ENCODE assay signal across 9 mouse cellular contexts in genomic region chr13:96697805-96698586, GRCm38 (mm10). TPM values are rescaled to one million over a fixed set of nuclear protein-coding genes. Genes with fewer than 3 reads are reported as not detected.
A peak's percentile ranks its signal among the peaks of the same experiment; 100 is the strongest.
DNase-seq lines count a peak whose midpoint lies in the region; ATAC-seq and TF ChIP-seq lines count a peak whose summit lies in the region.
"Had no signal": no experiment of that assay in that cellular context is flagged by ENCODE, and none has a peak within 500 bp of the region (broad histone marks: within the 10 kb centered on the region; RNA-seq: fewer than 3 reads in every experiment).

No protein-coding gene starts in this region.

- TF ChIP-seq POLR2A in thymus, adult 2 months (IDR thresholded peaks at IDR 0.05; ENCODE audit: control insufficient read depth, extremely low read depth, insufficient read depth, low read length, poor library complexity), result no peak

- no peak overlapping the region for H3K9ac ChIP-seq in kidney, embryonic 15.5 days
- H3K9ac ChIP-seq in kidney, embryonic 14.5 days (ENCODE audit: low read depth, low read length), result no peak overlapping the region
- H3K9ac ChIP-seq in lung, embryonic 14.5 days, result no peak overlapping the region
- H3K9ac ChIP-seq: limb, embryonic 13.5 days had no signal

- no peak for TF ChIP-seq CTCF in lung, embryonic 14.5 days (IDR thresholded peaks at IDR 0.05; ENCODE audit: low read depth)
- TF ChIP-seq CTCF in thymus, adult 2 months (IDR thresholded peaks at IDR 0.05; ENCODE audit: borderline replicate concordance, control insufficient read depth, extremely low read depth, insufficient read depth, low read length, poor library complexity), result no peak

- H3K4me3 ChIP-seq in kidney, embryonic 15.5 days (replicated peaks), result no peak overlapping the region
- H3K4me3 ChIP-seq in kidney, embryonic 14.5 days (ENCODE audit: low read length), result no peak overlapping the region
- 0 out of 2 replicates have a peak overlapping the region, but pooled peaks have one; percentile 2 for H3K4me3 ChIP-seq in heart, embryonic 10.5 days
- H3K4me3 ChIP-seq in lung, embryonic 14.5 days (ENCODE audit: low read depth, low read length), result no peak overlapping the region
- H3K4me3 ChIP-seq in thymus, adult 2 months (ENCODE audit: control insufficient read depth, insufficient read depth, low read length), result no peak overlapping the region
- H3K4me3 ChIP-seq: limb, embryonic 13.5 days had no signal

- no peaks in the 10 kb centered on the region for H3K36me3 ChIP-seq in kidney, embryonic 15.5 days
- no peaks in the 10 kb centered on the region for H3K36me3 ChIP-seq in kidney, embryonic 14.5 days (ENCODE audit: control insufficient read depth, insufficient read depth, low read length)
- no peaks in the 10 kb centered on the region for H3K36me3 ChIP-seq in heart, embryonic 10.5 days
- no peaks in the 10 kb centered on the region for H3K36me3 ChIP-seq in lung, embryonic 14.5 days (ENCODE audit: insufficient read depth)
- no peaks in the 10 kb centered on the region for H3K36me3 ChIP-seq in thymus, adult 2 months (ENCODE audit: control insufficient read depth, insufficient read depth, low read length)
- H3K36me3 ChIP-seq: limb, embryonic 13.5 days had no signal

- WGBS in kidney, embryonic 15.5 days, result 74% methylated on average over 8 of the region's 8 CpGs
- 69% methylated on average over 8 of the region's 8 CpGs for WGBS in kidney, embryonic 14.5 days
- 56% methylated on average over 8 of the region's 8 CpGs for WGBS in heart, embryonic 10.5 days
- 57% methylated on average over 8 of the region's 8 CpGs for WGBS in lung, embryonic 14.5 days
- WGBS in thymus, adult 2 months, result 14% methylated on average over 8 of the region's 8 CpGs

- H3K27ac ChIP-seq in kidney, embryonic 15.5 days, result no peak overlapping the region
- no peak overlapping the region for H3K27ac ChIP-seq in kidney, embryonic 14.5 days (ENCODE audit: low read depth, low read length)
- no peak overlapping the region; the same call in 1 of the 2 replicates for H3K27ac ChIP-seq in heart, embryonic 10.5 days
- no peak overlapping the region for H3K27ac ChIP-seq in lung, embryonic 14.5 days (ENCODE audit: low read depth)
- H3K27ac ChIP-seq in thymus, adult 2 months (ENCODE audit: control insufficient read depth, insufficient read depth, low read length), result no peak overlapping the region
- H3K27ac ChIP-seq: limb, embryonic 13.5 days had no signal

- DNase-seq in heart, embryonic 10.5 days (ENCODE audit: low spot score), result peak; percentile 90
- DNase-seq in lung, embryonic 14.5 days, result peak; percentile 66
- DNase-seq in thymus, adult 2 months, result peak; percentile 20
- no peak for DNase-seq in frontal cortex, postnatal 14 days (ENCODE audit: low spot score in 2 of 2)
- DNase-seq in right cerebral cortex, postnatal 25 days, result no peak
- DNase-seq in retina, embryonic 14.5 days (ENCODE audit: low spot score), result no peak

- no peaks in the 10 kb centered on the region for H3K4me1 ChIP-seq in kidney, embryonic 15.5 days
- H3K4me1 ChIP-seq in kidney, embryonic 14.5 days (ENCODE audit: control insufficient read depth, insufficient read depth, low read length), result no peaks in the 10 kb centered on the region
- no peaks in the 10 kb centered on the region; the same call in 1 of the 2 replicates for H3K4me1 ChIP-seq in heart, embryonic 10.5 days
- no peaks in the 10 kb centered on the region for H3K4me1 ChIP-seq in lung, embryonic 14.5 days (ENCODE audit: insufficient read depth)
- peaks cover 4% of the 10 kb centered on the region for H3K4me1 ChIP-seq in thymus, adult 2 months (replicated peaks; ENCODE audit: control insufficient read depth, insufficient read depth, low read length)
- H3K4me1 ChIP-seq: limb, embryonic 13.5 days had no signal

- H3K4me2 ChIP-seq in kidney, embryonic 15.5 days, result no peak overlapping the region
- H3K4me2 ChIP-seq in kidney, embryonic 14.5 days (replicated peaks; ENCODE audit: low read depth, low read length), result no peak overlapping the region
- H3K4me2 ChIP-seq in lung, embryonic 14.5 days, result no peak overlapping the region
- H3K4me2 ChIP-seq: limb, embryonic 13.5 days had no signal

- no peaks in the 10 kb centered on the region for H3K27me3 ChIP-seq in kidney, embryonic 15.5 days
- H3K27me3 ChIP-seq in kidney, embryonic 14.5 days (ENCODE audit: control insufficient read depth, insufficient read depth, low read length), result no peaks in the 10 kb centered on the region
- H3K27me3 ChIP-seq in heart, embryonic 10.5 days (ENCODE audit: insufficient read depth, poor library complexity, severe bottlenecking), result no peaks in the 10 kb centered on the region
- no peaks in the 10 kb centered on the region for H3K27me3 ChIP-seq in lung, embryonic 14.5 days (ENCODE audit: insufficient read depth, low read length)
- no peaks in the 10 kb centered on the region for H3K27me3 ChIP-seq in thymus, adult 2 months (ENCODE audit: control insufficient read depth, insufficient read depth, low read length)
- H3K27me3 ChIP-seq: limb, embryonic 13.5 days had no signal

- no peaks in the 10 kb centered on the region for H3K9me3 ChIP-seq in kidney, embryonic 15.5 days (replicated peaks)
- H3K9me3 ChIP-seq in kidney, embryonic 14.5 days (ENCODE audit: control insufficient read depth, low read length), result no peaks in the 10 kb centered on the region
- no peaks in the 10 kb centered on the region for H3K9me3 ChIP-seq in heart, embryonic 10.5 days
- H3K9me3 ChIP-seq in lung, embryonic 14.5 days (ENCODE audit: low read depth, low read length), result no peaks in the 10 kb centered on the region
- H3K9me3 ChIP-seq: limb, embryonic 13.5 days had no signal

- ATAC-seq in kidney, embryonic 15.5 days (replicated peaks; ENCODE audit: low FRiP score), result peak; percentile 82; the same call in 1 of the 2 replicates
- no peak for ATAC-seq in kidney, embryonic 14.5 days (ENCODE audit: low FRiP score, low TSS enrichment)
- peak; percentile 86 for ATAC-seq in lung, embryonic 14.5 days (ENCODE audit: insufficient read depth)

RNA-seq across cellular contexts. Expression of gene Hmgcr, which starts 27.3 kb away (rescaled TPM):
- 64.0 and 69.2 TPM in 2 replicates for polyA plus RNA-seq in kidney, embryonic 15.5 days (2015; fragmentation: Nextera tagmentation; extraction: Ambion mirVana)
- polyA plus RNA-seq in kidney, embryonic 14.5 days (2014; fragmentation: Nextera tagmentation; extraction: Ambion mirVana), result 44.8 and 89.8 TPM in 2 replicates
- 72.0 and 75.7 TPM in 2 replicates for polyA plus RNA-seq in heart, embryonic 10.5 days (2016; fragmentation: Nextera tagmentation; extraction: Ambion mirVana)
- polyA plus RNA-seq in lung, embryonic 14.5 days (2014; fragmentation: Nextera tagmentation; extraction: Ambion mirVana), result 73.8 and 75.0 TPM in 2 replicates
- 24.5 and 29.4 TPM in 2 replicates for polyA plus RNA-seq in thymus, adult 2 months (2012; rRNA removed)

RNA-seq across cellular contexts. Expression of gene Ankrd31, which starts 50.1 kb away (rescaled TPM):
- polyA plus RNA-seq in kidney, embryonic 15.5 days (2015; fragmentation: Nextera tagmentation; extraction: Ambion mirVana), result 0.03 TPM in 1 of 2 replicates, not detected in the other
- not detected in 2 replicates for polyA plus RNA-seq in kidney, embryonic 14.5 days (2014; fragmentation: Nextera tagmentation; extraction: Ambion mirVana)
- not detected in 2 replicates for polyA plus RNA-seq in heart, embryonic 10.5 days (2016; fragmentation: Nextera tagmentation; extraction: Ambion mirVana)
- polyA plus RNA-seq in lung, embryonic 14.5 days (2014; fragmentation: Nextera tagmentation; extraction: Ambion mirVana), result not detected in 2 replicates
- not detected in 2 replicates for polyA plus RNA-seq in thymus, adult 2 months (2012; rRNA removed)
- polyA plus RNA-seq: limb, embryonic 13.5 days had no signal

Comparison
In these comparisons a context has a peak if more than half of its experiments do, and no peak if none do; other contexts are left out.
1. DNase-seq: peak in heart, embryonic 10.5 days (single experiment), lung, embryonic 14.5 days (single experiment) and thymus, adult 2 months (single experiment); none in frontal cortex, postnatal 14 days (0 of 2), right cerebral cortex, postnatal 25 days (single experiment) and retina, embryonic 14.5 days (single experiment).